In the genomic region with DNA sequence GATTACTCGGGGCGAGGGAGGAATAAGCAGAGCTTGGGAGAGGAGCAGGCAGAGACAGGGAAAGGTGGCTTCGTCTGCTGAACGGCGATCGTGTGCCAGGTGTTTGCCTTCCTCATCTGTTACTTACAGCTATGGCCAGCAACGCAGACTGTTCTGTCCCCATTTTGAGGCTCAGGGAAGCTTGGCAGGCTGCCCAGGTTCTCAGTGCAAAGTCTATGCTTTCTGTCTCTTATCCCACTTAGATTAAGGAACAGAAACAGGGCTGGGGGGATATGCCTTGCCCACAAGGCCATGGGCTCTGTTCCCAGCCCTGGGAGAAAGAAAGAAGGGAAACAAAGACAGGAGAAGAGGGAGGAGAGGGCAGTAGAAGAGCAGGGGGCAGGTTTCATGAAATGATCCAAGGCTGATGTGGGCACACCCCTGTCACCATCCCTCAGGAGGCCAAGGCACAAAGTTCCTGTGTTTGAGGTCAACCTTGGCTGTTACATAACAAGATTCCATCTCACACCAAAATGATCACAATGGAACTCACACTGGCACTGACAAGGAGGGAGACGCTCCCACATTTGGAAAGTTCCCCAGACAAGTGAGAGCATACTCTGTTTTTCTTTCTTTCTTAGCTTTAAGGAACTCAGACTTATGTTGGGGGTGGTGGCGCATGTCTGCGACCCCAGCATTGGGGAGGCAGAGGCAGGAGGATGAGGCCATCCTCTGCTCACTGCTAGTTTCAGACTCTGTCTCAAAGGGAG, we compare ENCODE assay signal across 8 mouse cellular contexts.
A peak's percentile ranks its signal among the peaks of the same experiment; 100 is the strongest.
DNase-seq lines count a peak whose midpoint lies in the region; ATAC-seq lines count a peak whose summit lies in the region.

No protein-coding gene starts in this region.

- H3K4me2 ChIP-seq in intestine, embryonic 14.5 days (ENCODE audit: low read length), result no peak overlapping the region

- no peak overlapping the region for H3K27ac ChIP-seq in intestine, embryonic 14.5 days (ENCODE audit: low read depth)

- peaks cover 8% of the 10 kb centered on the region for H3K4me1 ChIP-seq in intestine, embryonic 14.5 days (replicated peaks; ENCODE audit: control insufficient read depth, insufficient read depth, low read length)

- no peak for ATAC-seq in intestine, embryonic 14.5 days (replicated peaks; ENCODE audit: low FRiP score, low TSS enrichment, low read depth)

- WGBS in intestine, embryonic 14.5 days, result 59% methylated on average over 10 of the region's 10 CpGs

- H3K4me3 ChIP-seq in intestine, embryonic 14.5 days (ENCODE audit: low read depth, low read length), result no peak overlapping the region

- H3K9ac ChIP-seq in intestine, embryonic 14.5 days (ENCODE audit: low read length), result no peak overlapping the region

- H3K36me3 ChIP-seq in intestine, embryonic 14.5 days (ENCODE audit: control insufficient read depth, insufficient read depth, low read length), result no peaks in the 10 kb centered on the region

- no peaks in the 10 kb centered on the region for H3K9me3 ChIP-seq in intestine, embryonic 14.5 days (ENCODE audit: control insufficient read depth, low read length)

- no peaks in the 10 kb centered on the region for H3K27me3 ChIP-seq in intestine, embryonic 14.5 days (replicated peaks; ENCODE audit: control insufficient read depth, insufficient read depth, low read length)

- DNase-seq in adrenal gland, adult (ENCODE audit: inconsistent age in 2 of 2, low spot score in 1 of 2), result peak; percentile 53 to 76
- DNase-seq in adrenal gland, adult 8-10 months, result no peak
- DNase-seq in adrenal gland, postnatal 14 days, result peak; percentile 33
- DNase-seq in frontal cortex, postnatal 10 days (ENCODE audit: low spot score in 2 of 2), result peak; percentile 48 to 49
- DNase-seq in intestine, embryonic 14.5 days (ENCODE audit: low spot score), result peak; percentile 63
- peak; percentile 29 to 70 for DNase-seq in left cerebral cortex, adult 8-10 months (ENCODE audit: low spot score in 2 of 2)
- DNase-seq in ovary, adult 18-20 months (ENCODE audit: low spot score), result peak; percentile 81
- DNase-seq in embryo, embryonic 10 days (ENCODE audit: low spot score), result no peak

Comparison
In these comparisons a context has a peak if more than half of its experiments do, and no peak if none do; other contexts are left out.
1. DNase-seq: peak in adrenal gland, adult (2 of 2), adrenal gland, postnatal 14 days (single experiment), frontal cortex, postnatal 10 days (2 of 2), intestine, embryonic 14.5 days (single experiment), left cerebral cortex, adult 8-10 months (2 of 2) and ovary, adult 18-20 months (single experiment); none in adrenal gland, adult 8-10 months (single experiment) and embryo, embryonic 10 days (single experiment).